Mouse (Mus musculus) limb, embryonic 12.5 days (tissue): Measurements from ENCODE around the gene Gpr18. TPM values are rescaled to one million over a fixed set of nuclear protein-coding genes. Genes with fewer than 3 reads are reported as not detected.

Experiments used
- ATAC-seq: fragments of 200-750 bp; cut with Nextera tagmentation; 2 replicates; pipeline ENCODE4 v1.8.0; 2017; ENCODE audit warnings: low read depth, moderate TSS enrichment; ENCODE audit not compliant: insufficient number of reproducible peaks, insufficient read depth, low FRiP score, low TSS enrichment
- H3K27ac ChIP-seq: fragments of 300-500 bp; sonication (generic); 2 replicates; pipeline ENCODE4 v1.5.1; 2016; ENCODE audit warnings: mild to moderate bottlenecking, moderate library complexity
- H3K27me3 ChIP-seq: fragments of 300-500 bp; sonication (generic); 2 replicates; pipeline ENCODE4 v1.6.1; 2016; ENCODE audit warnings: mild to moderate bottlenecking, moderate library complexity
- H3K36me3 ChIP-seq: fragments of 300-500 bp; sonication (generic); 2 replicates; pipeline ENCODE4 v1.6.1; 2016; ENCODE audit warnings: mild to moderate bottlenecking, moderate library complexity
- H3K4me1 ChIP-seq: fragments of 300-500 bp; sonication (generic); replicated peaks from 2 replicates; pipeline ENCODE4 v1.6.1; 2016
- H3K4me2 ChIP-seq: fragments of 300-500 bp; sonication (generic); 2 replicates; pipeline ENCODE4 v1.6.1; 2016; ENCODE audit warnings: mild to moderate bottlenecking, moderate library complexity
- H3K4me3 ChIP-seq: fragments of 300-500 bp; sonication (generic); replicated peaks from 2 replicates; pipeline ENCODE4 v1.5.1; 2016; ENCODE audit warnings: mild to moderate bottlenecking
- H3K9ac ChIP-seq: fragments of 300-500 bp; sonication (generic); replicated peaks from 2 replicates; pipeline ENCODE4 v1.6.1; 2016; ENCODE audit warnings: mild to moderate bottlenecking, moderate library complexity
- H3K9me3 ChIP-seq: fragments of 300-500 bp; sonication (generic); 2 replicates; pipeline ENCODE4 v1.6.1; 2016; ENCODE audit warnings: mild to moderate bottlenecking, moderate library complexity
- WGBS: fragments of 180-500 bp; shearing (Covaris S2); methylation state at CpG from one replicate; pipeline ENCODE4 v1.1.7; 2016; 5-methylcytosine and 5-hydroxymethylcytosine counted together
- polyA plus RNA-seq: library from polyadenylated mRNA; unstranded; fragments of >200 nt; fragmentation: Nextera tagmentation; extraction: Ambion mirVana; gene quantifications from 2 replicates; pipeline ENCODE4 v1.2.1, GENCODE M21; 2016

Gpr18 gene
- polyA plus RNA-seq, 1 experiment from 2014 or later, result 0.45 TPM

DNA sequence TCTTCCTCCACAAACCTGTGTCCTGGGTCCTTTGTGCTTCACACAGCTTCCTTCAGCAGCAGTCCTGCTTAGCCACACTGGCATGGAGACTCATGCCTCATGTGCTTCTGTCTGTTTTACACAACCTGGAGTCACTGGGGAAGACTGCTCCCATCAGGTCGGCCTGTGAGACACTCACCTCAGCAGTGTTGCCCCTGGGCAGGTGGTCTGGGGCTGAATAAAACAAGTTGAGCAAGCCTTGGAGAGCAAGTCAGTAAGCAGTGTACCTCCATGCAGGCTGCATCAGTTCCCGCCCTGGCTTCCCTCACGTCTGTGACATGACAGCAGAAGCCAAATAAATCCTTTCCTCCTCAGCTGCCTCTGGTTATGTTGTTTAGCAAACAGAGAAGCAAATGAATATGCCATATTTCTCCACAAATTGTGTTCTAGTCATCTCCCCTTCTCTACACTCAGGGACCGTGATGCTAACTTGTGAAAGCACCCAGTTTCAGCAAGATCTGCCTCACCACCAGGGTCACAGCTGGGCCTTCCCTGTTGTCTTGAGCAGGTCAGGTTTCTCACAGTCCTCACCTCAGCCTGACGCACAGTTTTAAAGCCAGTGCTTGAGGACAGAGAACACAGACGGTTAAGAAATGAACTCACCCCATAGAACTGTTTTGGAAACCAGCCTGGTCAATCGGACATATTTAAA is 18.5 kb upstream of the Gpr18 start:
- H3K27me3 ChIP-seq, result no peaks in the 10 kb centered on the region
- no peak overlapping the region for H3K4me3 ChIP-seq
- peaks cover 25% of the 10 kb centered on the region for H3K36me3 ChIP-seq
- H3K27ac ChIP-seq, result no peak overlapping the region
- H3K9ac ChIP-seq, result no peak overlapping the region
- H3K9me3 ChIP-seq, result peaks cover 13% of the 10 kb centered on the region
- 89% methylated on average over 7 of the region's 7 CpGs for WGBS
- H3K4me1 ChIP-seq, result no peaks in the 10 kb centered on the region; the same call in 1 of the 2 replicates
- no peak overlapping the region for H3K4me2 ChIP-seq
- ATAC-seq, result no peak

DNA sequence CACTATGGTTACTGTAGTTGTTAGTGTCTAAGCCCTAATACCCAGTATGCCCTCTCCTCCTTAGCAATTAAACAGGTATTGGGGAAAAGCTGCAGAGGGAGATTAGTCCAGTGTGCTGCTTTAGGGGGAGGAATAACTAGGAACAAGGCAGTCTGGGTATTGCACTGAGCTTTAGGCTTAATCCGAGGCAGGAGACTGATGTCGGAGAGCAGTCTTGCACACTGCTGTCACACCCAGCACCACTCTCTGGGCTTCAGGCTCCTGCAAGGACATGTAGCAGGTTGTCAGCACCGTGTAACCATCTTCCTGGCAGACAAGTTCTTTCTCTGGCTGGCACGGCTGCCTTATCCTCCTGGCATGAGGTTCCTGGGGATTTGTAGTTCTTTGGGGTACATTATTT is 16.6 kb upstream of the Gpr18 start:
- no peak overlapping the region for H3K4me3 ChIP-seq
- WGBS, result 94% methylated on average over 4 of the region's 4 CpGs
- ATAC-seq, result no peak
- no peaks in the 10 kb centered on the region for H3K27me3 ChIP-seq
- H3K4me2 ChIP-seq, result no peak overlapping the region
- no peaks in the 10 kb centered on the region for H3K4me1 ChIP-seq
- no peak overlapping the region for H3K9ac ChIP-seq
- H3K27ac ChIP-seq, result no peak overlapping the region
- peaks cover 22% of the 10 kb centered on the region for H3K36me3 ChIP-seq
- peaks cover 13% of the 10 kb centered on the region for H3K9me3 ChIP-seq

DNA sequence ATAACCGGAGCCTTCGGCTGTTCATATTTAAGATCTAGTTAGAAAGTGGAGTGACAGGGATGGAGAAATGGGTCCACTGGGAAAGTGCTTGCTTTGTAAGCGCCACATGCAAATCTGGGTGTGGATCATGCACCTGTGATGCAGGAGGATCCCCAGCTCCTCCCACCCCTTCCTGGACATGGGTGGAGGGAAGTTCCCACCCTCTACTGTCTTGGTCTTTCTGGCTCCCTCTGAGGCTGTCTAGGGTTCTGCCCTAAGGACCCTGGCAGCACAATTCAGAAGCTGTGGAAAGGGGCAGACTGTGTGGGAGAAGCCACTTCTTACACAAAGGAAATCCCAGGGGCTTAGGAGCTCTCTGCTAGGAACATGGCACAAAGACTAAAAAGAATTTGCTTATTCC is 16.0 kb upstream of the Gpr18 start:
- Histone ChIP-seq H3K36me3 (peaks cover 22% of the 10 kb centered on the region), H3K9me3 (peaks cover 13% of the 10 kb centered on the region), H3K4me1 (no peaks in the 10 kb centered on the region), H3K9ac (no peak overlapping the region), H3K4me3 (no peak overlapping the region), H3K27ac (no peak overlapping the region), H3K4me2 (no peak overlapping the region), H3K27me3 (no peaks in the 10 kb centered on the region)
- ATAC-seq, result no peak
- WGBS, result 91% methylated on average over 3 of the region's 3 CpGs

DNA sequence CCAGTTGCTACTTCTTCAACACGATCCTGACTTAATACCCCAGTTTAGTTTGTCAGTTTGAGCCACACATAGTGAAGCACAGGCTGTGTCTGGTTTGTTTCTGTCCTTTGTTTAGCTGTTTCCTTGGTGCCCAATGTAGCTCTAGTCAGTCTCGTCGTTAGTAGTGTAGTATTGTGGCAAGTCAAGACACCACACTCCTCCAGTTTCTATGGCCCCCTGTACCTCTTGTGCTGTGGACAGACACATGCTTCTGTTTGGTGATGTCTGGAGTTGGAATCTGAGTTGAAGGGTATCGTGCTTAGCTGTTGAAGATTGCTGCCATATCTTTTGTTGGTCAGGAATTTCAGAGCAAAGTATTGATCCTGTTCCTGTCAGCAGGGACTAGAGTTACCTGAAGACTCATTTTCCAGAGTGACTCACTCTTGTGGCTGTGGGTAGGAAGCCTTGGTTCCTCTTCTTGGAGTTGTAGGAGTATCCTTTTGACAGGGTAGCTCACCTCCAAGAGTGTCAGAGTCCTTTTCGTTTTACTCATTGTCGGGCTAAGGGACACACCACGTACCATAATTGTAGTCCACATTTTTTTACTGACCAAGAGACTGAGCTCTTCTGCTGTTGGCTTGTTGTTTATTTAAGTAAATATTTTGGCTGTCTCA is 15.3 kb upstream of the Gpr18 start:
- H3K36me3 ChIP-seq, result peaks cover 18% of the 10 kb centered on the region
- H3K4me3 ChIP-seq, result no peak overlapping the region
- H3K9ac ChIP-seq, result no peak overlapping the region
- H3K27me3 ChIP-seq, result no peaks in the 10 kb centered on the region
- no peak overlapping the region for H3K27ac ChIP-seq
- 87% methylated on average over 7 of the region's 7 CpGs for WGBS
- peaks cover 9% of the 10 kb centered on the region for H3K9me3 ChIP-seq
- no peaks in the 10 kb centered on the region for H3K4me1 ChIP-seq
- no peak overlapping the region for H3K4me2 ChIP-seq
- no peak for ATAC-seq

DNA sequence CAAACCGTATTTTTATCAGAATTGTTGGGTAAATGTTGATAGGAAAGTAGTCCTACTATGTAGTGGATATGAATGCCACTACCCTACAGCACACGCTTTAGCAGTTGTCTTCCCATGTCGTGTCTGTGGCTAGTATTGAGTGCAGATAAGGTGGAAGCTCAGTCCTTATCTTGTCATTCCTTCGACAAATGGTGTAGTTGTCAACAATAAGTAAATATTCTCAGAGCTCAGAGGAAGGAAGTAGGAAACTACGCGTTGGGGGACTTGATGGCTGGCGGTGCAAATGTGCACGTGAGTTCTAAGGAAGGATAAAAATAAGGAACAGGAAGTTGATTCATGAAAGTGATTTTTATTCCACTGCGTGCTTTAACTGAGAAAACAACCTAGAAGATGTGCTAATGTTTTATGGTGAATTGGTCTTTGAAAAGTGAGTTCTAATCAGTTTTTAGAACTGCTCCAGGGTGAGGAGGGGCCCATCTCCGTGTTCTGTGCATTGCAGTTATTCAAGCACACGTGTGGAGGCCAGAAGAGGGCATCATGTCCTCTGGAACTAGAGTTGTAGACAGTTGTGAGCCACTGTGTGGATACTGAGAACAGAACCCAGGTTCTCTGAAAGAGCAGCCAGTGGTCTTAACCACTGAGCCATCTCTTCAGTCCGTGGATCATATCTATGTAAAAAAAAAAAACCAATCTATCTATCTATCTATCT is 13.8 kb upstream of the Gpr18 start:
- WGBS, result 87% methylated on average over 12 of the region's 12 CpGs
- Histone ChIP-seq H3K9me3 (no peaks in the 10 kb centered on the region), H3K36me3 (peaks cover 8% of the 10 kb centered on the region)

DNA sequence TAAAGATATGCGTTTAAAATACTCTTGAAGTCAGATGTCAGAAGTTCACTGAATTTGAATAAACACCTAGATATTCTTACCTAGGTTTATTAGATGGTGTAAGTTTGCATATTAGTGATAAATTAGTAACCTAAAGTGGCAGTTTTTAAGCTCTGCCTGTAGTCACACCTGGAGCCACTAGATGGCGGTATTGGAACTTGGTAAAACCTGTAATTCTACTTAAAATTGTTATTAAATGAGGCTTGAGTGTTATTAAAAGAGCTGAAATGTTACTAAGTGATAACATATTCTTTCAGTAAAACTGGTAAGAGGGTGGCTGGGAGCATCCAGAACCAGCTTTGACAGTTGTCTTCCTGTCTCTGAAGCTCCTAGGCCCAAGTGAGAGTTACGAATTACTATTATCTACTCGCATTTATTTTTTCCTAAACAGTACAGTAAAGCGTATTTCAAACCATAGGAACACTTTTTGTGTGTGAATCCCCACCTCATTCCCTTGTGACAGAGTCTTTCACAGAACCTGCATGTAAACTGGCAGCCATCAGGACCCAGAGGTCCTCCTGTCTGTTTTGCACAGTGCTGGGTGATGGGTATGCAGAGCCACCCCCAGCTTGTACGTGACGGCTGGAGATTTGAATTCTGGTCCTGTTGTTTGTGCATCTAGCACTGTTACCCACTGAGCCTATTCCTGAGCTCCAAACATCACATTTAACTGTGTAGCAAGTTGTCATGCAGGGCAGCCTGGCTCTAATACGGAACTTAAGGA is 13.0 kb upstream of the Gpr18 start:
- Histone ChIP-seq H3K4me3 (no peak overlapping the region), H3K36me3 (no peaks in the 10 kb centered on the region), H3K27ac (no peak overlapping the region), H3K9me3 (no peaks in the 10 kb centered on the region), H3K4me1 (peaks cover 2% of the 10 kb centered on the region; the same call in 1 of the 2 replicates), H3K4me2 (no peak overlapping the region), H3K27me3 (no peaks in the 10 kb centered on the region), H3K9ac (no peak overlapping the region)
- WGBS, result 73% methylated on average over 8 of the region's 8 CpGs
- ATAC-seq, result no peak

More for the DNA sequence above, 13.8 kb upstream of the Gpr18 start:
- H3K4me2 ChIP-seq, result no peak overlapping the region
- no peak overlapping the region for H3K4me3 ChIP-seq
- H3K4me1 ChIP-seq, result no peaks in the 10 kb centered on the region
- no peak for ATAC-seq
- no peak overlapping the region for H3K27ac ChIP-seq
- H3K27me3 ChIP-seq, result no peaks in the 10 kb centered on the region
- H3K9ac ChIP-seq, result no peak overlapping the region

DNA sequence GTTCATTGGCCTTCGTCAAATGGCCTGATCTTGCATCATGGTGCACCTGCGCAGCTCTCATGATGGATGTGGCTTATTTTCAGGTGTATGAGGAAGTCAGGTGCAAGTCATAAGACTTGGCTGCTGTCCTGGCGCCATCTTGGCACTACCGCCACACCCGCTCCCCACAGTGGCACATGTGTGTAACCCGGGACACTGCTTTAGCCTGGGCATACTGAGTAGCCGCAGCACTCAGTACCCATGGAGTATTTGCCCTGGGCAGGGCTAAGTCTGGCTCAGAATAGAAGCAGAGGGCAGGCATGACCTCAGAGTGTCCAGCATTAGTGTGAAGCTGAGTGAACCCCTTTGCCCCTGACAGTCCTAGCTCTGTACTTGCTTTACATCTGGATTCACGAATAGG is 11.9 kb upstream of the Gpr18 start:
- 95% methylated on average over 8 of the region's 8 CpGs for WGBS
- Histone ChIP-seq H3K9ac (no peak overlapping the region), H3K9me3 (no peaks in the 10 kb centered on the region), H3K4me3 (no peak overlapping the region), H3K36me3 (no peaks in the 10 kb centered on the region), H3K27me3 (no peaks in the 10 kb centered on the region), H3K4me2 (no peak overlapping the region), H3K4me1 (peaks cover 5% of the 10 kb centered on the region; the same call in 1 of the 2 replicates), H3K27ac (no peak overlapping the region)
- ATAC-seq, result no peak

DNA sequence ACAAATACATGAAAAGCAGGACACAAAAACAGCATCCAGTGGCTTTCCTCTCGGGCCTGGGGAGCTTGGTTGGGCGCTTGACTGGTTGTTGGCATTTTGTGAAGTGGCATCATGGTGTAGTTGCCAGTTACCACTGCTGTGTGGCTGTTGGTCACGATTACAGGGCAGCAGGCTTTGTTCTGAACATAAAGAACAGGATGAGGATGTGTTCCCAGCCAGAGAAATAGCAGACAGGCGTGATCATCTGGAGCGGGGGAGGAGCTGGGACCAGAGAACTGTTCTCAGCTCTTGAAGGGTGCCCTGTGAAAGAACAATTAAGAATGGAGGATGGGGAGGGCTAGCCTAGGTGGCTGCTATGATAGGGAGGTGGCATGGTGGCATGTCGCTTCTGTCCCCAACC is 11.3 kb upstream of the Gpr18 start:
- Histone ChIP-seq H3K9me3 (no peaks in the 10 kb centered on the region), H3K27me3 (no peaks in the 10 kb centered on the region), H3K4me1 (peaks cover 5% of the 10 kb centered on the region; the same call in 1 of the 2 replicates), H3K9ac (no peak overlapping the region), H3K4me3 (no peak overlapping the region), H3K36me3 (no peaks in the 10 kb centered on the region), H3K27ac (no peak overlapping the region), H3K4me2 (no peak overlapping the region)
- ATAC-seq, result no peak
- WGBS, result 85% methylated on average over 6 of the region's 6 CpGs

DNA sequence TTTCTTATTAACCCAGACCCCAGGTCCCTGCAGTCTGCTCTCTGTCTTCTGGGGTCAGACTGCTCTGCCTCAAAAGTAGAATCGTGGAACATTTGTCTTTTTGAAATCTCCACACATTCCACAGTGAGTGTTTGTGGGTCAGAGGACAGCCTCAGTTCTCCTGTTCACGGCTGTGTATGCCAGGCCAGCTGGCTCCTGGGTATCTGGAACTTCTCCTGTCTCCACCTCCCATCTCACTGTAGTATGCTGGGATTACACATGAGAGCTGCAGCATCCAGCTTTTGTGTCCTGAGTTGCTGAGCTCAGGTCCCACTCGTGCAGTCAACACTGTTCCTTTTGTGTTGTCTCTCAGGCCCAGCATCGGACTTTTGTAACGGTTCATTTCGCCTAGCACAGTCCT is 9.3 kb upstream of the Gpr18 start:
- no peak overlapping the region for H3K4me3 ChIP-seq
- 88% methylated on average over 6 of the region's 6 CpGs for WGBS

DNA sequence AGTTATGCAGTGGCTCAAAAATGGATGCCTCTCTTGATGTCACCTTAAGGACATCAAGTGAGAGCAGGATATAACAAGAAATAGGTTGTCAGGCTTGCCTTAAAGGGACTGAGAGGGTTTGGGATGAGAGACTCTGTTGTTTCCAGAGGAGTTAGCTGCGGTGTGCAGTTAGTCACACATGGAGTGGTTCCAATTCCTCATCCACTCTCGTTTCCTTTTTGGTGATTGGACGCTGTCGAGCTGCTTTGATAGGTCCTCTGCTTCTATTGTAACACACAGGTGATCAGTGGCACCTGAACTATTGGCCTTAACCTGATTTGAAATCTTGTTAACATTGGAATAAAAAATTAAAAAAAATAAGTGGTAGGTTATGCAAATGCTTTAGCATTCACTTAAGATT is 7.2 kb upstream of the Gpr18 start:
- H3K4me1 ChIP-seq, result peaks cover 10% of the 10 kb centered on the region; the same call in 1 of the 2 replicates
- WGBS, result 86% methylated on average over 4 of the region's 4 CpGs
- H3K27ac ChIP-seq, result no peak overlapping the region
- peaks cover 8% of the 10 kb centered on the region; the same call in 1 of the 2 replicates for H3K36me3 ChIP-seq
- no peak overlapping the region for H3K9ac ChIP-seq
- no peak overlapping the region for H3K4me3 ChIP-seq
- no peaks in the 10 kb centered on the region for H3K9me3 ChIP-seq
- H3K4me2 ChIP-seq, result no peak overlapping the region
- ATAC-seq, result no peak
- no peaks in the 10 kb centered on the region for H3K27me3 ChIP-seq

More for the DNA sequence above, 9.3 kb upstream of the Gpr18 start:
- Histone ChIP-seq H3K9me3 (no peaks in the 10 kb centered on the region), H3K36me3 (no peaks in the 10 kb centered on the region), H3K27ac (no peak overlapping the region), H3K4me2 (no peak overlapping the region), H3K4me1 (peaks cover 10% of the 10 kb centered on the region; the same call in 1 of the 2 replicates), H3K27me3 (no peaks in the 10 kb centered on the region), H3K9ac (no peak overlapping the region)
- ATAC-seq, result no peak

DNA sequence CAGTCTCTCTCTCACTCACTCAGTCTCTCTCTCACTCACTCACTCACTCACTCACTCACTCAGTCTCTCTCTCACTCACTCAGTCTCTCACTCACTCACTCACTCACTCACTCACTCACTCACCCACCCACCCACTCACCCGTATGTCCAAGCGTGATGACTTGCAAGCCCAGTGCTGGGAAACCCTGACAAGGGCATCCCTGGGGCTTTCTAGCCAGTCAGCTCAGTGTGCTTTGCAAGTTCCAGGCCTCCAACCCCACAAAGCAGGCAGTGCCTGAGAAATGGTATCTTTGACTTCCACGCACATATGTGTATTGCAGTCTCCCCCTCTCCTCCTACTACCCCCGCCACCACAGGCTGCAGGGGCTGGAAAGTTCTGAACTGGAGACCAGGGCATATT is 6.4 kb upstream of the Gpr18 start:
- Histone ChIP-seq H3K27ac (no peak overlapping the region), H3K36me3 (peaks cover 15% of the 10 kb centered on the region), H3K4me1 (peaks cover 10% of the 10 kb centered on the region; the same call in 1 of the 2 replicates), H3K27me3 (no peaks in the 10 kb centered on the region), H3K9ac (no peak overlapping the region), H3K9me3 (no peaks in the 10 kb centered on the region), H3K4me3 (no peak overlapping the region), H3K4me2 (no peak overlapping the region)
- WGBS, result 93% methylated on average over 4 of the region's 4 CpGs
- ATAC-seq, result no peak
